Mouse (Mus musculus): ENCODE data around the gene Tmcc3.
A peak's percentile ranks its signal among the peaks of the same experiment; 100 is the strongest.
"Not testable (repeated sequence)": the region's sequence is repeated elsewhere in the genome, so short reads cannot be mapped to it uniquely, and the experiment has no call there.

The Tmcc3 gene

GRCm38 (mm10) chr10:94595705-94596104 lies 284.0 kb downstream of the Tmcc3 start:
- DNase-seq = no peak

- not testable (repeated sequence) for DNase-seq
Measured at GRCm38 (mm10) chr10:94599846-94600245, 288.1 kb downstream of the Tmcc3 start.

GRCm38 (mm10) chr10:94601034-94601433 lies 289.3 kb downstream of the Tmcc3 start:
- no peak for DNase-seq

- DNase-seq = no peak
Measured at GRCm38 (mm10) chr10:94605491-94605890, 293.7 kb downstream of the Tmcc3 start.

- peak; percentile 59 for DNase-seq
Measured at GRCm38 (mm10) chr10:94609309-94609777, 297.6 kb downstream of the Tmcc3 start.

- no peak for DNase-seq
Measured at GRCm38 (mm10) chr10:94611228-94611968, 299.6 kb downstream of the Tmcc3 start.

DNA sequence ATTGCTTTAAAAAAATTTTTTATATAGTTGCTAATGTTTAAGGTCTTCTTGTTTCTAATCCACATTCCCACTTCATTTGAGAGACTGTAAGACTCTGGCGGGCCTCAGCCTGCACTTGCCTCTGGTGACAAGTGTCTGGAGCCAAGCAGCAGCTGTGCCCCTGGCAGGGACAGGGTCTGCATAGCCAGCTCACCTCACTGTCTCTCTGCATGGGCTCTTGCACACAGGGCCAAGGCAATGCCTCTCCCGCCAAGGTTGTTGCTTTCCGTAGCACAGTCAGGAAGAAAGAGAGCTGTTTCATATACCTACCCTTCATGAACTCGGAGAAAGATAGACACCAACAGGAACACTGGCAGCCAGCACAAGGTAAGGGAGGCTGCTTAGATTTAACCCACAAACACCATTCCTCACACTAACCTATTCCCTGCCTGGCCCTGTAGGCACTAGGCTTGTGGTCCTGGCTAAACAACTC lies 300.3 kb downstream of the Tmcc3 start:
- no peak for DNase-seq

- DNase-seq = no peak
Measured at GRCm38 (mm10) chr10:94619586-94619985, 307.8 kb downstream of the Tmcc3 start.

DNA sequence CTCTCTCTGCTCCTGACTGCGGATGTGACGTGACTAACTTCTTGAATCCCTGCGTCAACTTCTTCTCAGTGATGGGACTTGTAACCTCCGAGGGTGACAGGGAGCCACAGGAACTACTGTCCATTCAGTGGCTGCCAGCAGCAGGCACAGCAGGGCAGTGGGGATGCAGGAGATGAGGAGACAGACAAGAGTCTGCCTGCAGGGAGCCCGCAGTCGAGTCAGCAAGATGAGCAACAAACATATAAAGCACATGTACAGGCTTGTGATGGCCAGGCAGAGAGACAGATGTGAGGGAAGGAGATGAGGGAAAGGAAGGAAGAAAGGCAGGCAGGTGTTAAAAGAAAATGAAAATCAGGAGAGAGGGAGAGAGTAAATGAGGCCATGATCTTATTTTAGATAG lies 308.8 kb downstream of the Tmcc3 start:
- no peak for DNase-seq

DNA sequence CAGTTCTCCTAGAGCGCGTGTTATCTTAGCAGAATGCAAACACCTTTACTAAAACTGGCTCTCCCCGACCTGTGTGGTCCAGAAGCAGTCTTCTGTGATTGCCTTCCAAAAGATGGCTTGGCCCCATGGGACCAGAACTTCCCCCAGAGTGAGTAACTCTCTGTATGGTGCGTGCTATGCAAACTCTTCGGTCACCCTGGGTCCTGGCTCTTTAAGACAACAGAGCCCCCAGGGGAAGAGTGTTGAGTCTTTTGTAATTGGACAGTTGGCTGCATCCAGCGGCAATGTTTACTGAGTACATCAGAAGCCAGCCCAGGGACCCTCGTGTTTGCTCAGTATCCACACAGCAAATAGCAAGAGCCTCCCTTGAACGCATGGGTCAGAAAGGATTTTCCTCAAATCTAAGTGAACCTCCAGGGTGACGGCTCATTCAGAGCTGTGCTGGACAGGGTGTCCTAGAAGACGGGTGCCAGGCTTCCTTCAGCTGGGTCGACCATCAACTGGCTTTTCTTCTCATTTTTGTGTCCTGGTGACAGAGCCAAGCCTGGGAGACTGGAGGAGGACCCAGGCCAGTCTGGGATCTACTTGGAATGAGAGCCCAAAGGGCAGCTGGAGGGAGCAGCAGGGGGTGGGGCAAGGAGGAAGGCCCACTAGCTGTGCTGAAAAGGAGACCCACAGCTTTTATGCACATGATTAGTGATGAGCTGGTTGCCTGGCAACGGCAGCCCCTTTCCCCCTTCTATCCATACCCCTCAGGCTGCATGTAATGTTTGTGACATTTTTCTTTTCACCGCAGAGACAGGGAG lies 309.9 kb downstream of the Tmcc3 start:
- DNase-seq = peak; percentile 32

GRCm38 (mm10) chr10:94622281-94622680 lies 310.5 kb downstream of the Tmcc3 start:
- DNase-seq = no peak

GRCm38 (mm10) chr10:94622828-94623227 lies 311.1 kb downstream of the Tmcc3 start:
- no peak for DNase-seq

DNA sequence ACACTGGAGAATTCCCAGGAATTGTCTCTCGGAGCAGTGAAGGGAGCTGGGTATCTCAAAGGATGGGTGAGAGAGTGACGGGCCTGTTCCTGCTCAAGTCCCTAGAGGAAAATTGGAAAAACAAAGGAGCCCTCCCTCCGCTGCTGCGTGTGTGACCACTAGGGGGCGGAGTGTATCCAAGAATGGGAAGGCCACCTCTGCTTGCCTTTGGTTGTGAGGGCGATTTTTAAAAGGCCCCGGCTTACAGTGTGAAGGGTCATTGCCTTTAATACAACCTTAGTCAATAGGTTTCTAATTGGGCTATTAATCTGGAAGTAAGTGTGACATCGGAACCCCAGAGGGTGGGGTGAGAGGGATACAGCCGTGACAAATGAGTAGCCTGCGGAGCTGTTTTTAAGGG lies 311.9 kb downstream of the Tmcc3 start:
- peak; percentile 58 for DNase-seq

DNA sequence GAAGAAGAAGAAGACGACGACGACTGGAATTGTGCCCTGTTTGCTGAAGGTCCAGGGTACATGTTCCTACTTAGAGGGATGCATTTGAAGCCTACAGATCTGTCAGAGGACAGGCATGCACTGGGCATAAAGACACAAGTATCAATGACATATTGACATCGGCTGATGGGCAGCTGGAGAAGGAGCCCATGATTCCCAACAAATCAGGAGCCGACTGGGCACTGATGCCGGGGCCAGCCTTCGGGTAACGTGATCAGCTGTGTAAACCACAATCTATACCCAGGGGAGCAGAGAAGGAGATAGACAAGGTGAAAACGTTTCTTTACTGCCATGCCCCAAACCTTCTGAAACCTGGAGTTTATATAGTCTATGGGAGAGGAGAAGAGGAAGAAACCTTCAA lies 313.3 kb downstream of the Tmcc3 start:
- no peak for DNase-seq

DNA sequence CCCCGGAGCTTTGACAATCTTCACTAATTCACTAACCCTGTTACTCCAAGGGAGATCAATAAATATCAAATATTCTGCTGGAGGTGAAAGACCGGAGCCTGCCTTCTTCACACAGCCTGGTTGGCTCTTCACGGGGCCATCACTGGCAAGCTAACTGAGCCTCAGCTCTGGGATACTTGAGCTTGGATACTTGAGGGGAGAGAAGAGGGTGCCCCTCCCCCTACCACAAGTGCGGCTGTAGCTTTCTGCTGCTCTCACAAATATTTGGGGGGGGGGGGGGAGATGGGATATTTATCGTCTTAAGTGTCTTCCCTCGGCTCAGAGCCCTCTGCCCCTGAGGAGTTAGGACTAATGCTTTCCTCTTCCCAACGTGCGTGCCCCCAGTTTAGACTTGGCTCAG lies 313.9 kb downstream of the Tmcc3 start:
- no peak for DNase-seq

DNA sequence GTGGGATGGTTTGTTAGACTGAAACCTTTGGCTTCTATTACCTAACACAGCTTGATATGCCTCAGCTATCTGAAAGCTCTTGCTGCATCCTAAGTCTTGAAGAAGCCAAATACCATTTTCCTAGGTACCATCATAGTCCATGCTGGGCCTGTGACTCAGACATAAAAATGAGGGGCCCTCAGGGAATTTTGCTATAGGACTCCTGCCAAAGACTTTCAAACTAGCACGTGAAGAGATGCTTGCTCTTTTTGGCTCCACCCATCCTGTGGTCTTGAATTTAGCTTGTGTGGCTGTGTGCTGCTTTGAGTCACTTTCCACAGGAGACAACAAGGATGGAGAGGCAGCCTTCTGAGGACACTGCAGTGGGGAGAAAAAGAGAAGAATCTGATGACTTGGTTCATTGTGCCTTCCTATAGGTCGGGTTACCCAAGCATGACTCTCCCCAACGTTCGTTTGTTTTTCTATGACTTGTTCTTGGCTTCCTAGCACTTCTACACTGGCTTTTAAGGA lies 319.1 kb downstream of the Tmcc3 start:
- no peak for DNase-seq

- DNase-seq = no peak
Measured at GRCm38 (mm10) chr10:94631541-94632113, 319.9 kb downstream of the Tmcc3 start.

DNA sequence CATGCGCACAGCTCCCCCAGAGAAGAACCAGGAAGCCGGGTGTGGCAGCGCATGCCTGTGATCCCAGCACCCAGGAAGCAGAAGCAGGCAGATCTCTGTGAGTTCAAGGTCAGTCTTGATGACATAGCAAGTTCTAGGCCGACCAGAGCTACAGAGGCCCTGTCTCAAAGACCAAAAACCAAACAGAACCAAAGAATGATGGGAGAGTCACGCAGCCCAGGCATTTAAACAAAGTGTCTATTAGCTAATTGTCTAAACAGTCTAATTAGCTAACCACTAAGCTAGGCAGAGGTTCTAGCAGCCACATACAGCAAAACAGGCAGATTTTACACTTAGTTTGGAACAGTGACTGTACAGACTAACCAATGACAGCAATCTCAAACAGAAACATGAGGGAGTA lies 320.5 kb downstream of the Tmcc3 start:
- no peak for DNase-seq

GRCm38 (mm10) chr10:94638599-94638998 lies 326.9 kb downstream of the Tmcc3 start:
- no peak for DNase-seq

GRCm38 (mm10) chr10:94639281-94639680 lies 327.5 kb downstream of the Tmcc3 start:
- DNase-seq = no peak

GRCm38 (mm10) chr10:94640067-94640466 lies 328.3 kb downstream of the Tmcc3 start:
- no peak for DNase-seq
